8 mouse cellular contexts compared by ENCODE assay signal in genomic region chr6:140622391-140623225, GRCm38 (mm10). TPM values are rescaled to one million over a fixed set of nuclear protein-coding genes. Genes with fewer than 3 reads are reported as not detected.
DNase-seq lines count a peak whose midpoint lies in the region; ATAC-seq and TF ChIP-seq lines count a peak whose summit lies in the region.

TSS of gene Aebp2 (plus strand) at chr6:140622663.

- peak; percentile 26 to 28 for DNase-seq in spleen, postnatal 10 days (ENCODE audit: low spot score in 2 of 2)
- DNase-seq in spleen, adult 12 weeks (ENCODE audit: low spot score) = no peak
- DNase-seq in brain, embryonic 14.5 days (ENCODE audit: low read depth) = no peak
- DNase-seq in gastrocnemius, adult 18-20 months (ENCODE audit: low spot score) = no peak
- DNase-seq in left cerebral cortex, postnatal 4 days = peak; percentile 17
- DNase-seq in embryo, embryonic 10.5 days (ENCODE audit: low spot score) = no peak

- H3K27ac ChIP-seq in hindbrain, embryonic 12.5 days = peak within 1 kb of the TSS; percentile 97
- H3K27ac ChIP-seq in midbrain, embryonic 16.5 days (ENCODE audit: low read length) = peak within 1 kb of the TSS; percentile 98

- ATAC-seq in hindbrain, embryonic 12.5 days (ENCODE audit: low FRiP score) = peak; percentile 6; the same call in 1 of the 2 replicates
- ATAC-seq in midbrain, embryonic 16.5 days = peak; percentile 9

- peak within 1 kb of the TSS; percentile 86 for H3K4me2 ChIP-seq in hindbrain, embryonic 12.5 days (replicated peaks)
- peak within 1 kb of the TSS; percentile 75 for H3K4me2 ChIP-seq in midbrain, embryonic 16.5 days (ENCODE audit: low read length)

- intact Hi-C loops in left cerebral cortex, postnatal 4 days (cut with DNase I) = no loop called here

- H3K4me1 ChIP-seq in hindbrain, embryonic 12.5 days = peaks cover 26% of the 10 kb centered on the region
- H3K4me1 ChIP-seq in midbrain, embryonic 16.5 days (ENCODE audit: control insufficient read depth, insufficient read depth, low read length) = peaks cover 26% of the 10 kb centered on the region

- TF ChIP-seq POLR2A in brain, embryonic 14.5 days (IDR thresholded peaks at IDR 0.05; ENCODE audit: borderline replicate concordance, extremely low read depth, insufficient read depth, insufficient read length, poor library complexity, severe bottlenecking) = no peak

- no peak for TF ChIP-seq CTCF in brain, embryonic 14.5 days (IDR thresholded peaks at IDR 0.05; ENCODE audit: borderline replicate concordance, extremely low read depth, insufficient read depth, insufficient read length)

- H3K4me3 ChIP-seq in hindbrain, embryonic 12.5 days = peak within 1 kb of the TSS; percentile 97
- H3K4me3 ChIP-seq in midbrain, embryonic 16.5 days (ENCODE audit: low read depth, low read length) = peak within 1 kb of the TSS; percentile 98

- H3K9ac ChIP-seq in hindbrain, embryonic 12.5 days = peak within 1 kb of the TSS; percentile 97
- peak within 1 kb of the TSS; percentile 99 for H3K9ac ChIP-seq in midbrain, embryonic 16.5 days (ENCODE audit: low read depth, low read length)

- 51% methylated on average over 30 of the region's 30 CpGs for WGBS in hindbrain, embryonic 12.5 days
- 48% methylated on average over 30 of the region's 30 CpGs for WGBS in midbrain, embryonic 16.5 days

- H3K9me3 ChIP-seq in hindbrain, embryonic 12.5 days (replicated peaks) = no peaks in the 10 kb centered on the region
- H3K9me3 ChIP-seq in midbrain, embryonic 16.5 days (replicated peaks; ENCODE audit: control insufficient read depth, low read length, poor library complexity, severe bottlenecking) = no peaks in the 10 kb centered on the region

- H3K27me3 ChIP-seq in hindbrain, embryonic 12.5 days = 0 out of 2 replicates have a peak, but pooled peaks cover 4% of the 10 kb centered on the region
- no peaks in the 10 kb centered on the region for H3K27me3 ChIP-seq in midbrain, embryonic 16.5 days (ENCODE audit: control insufficient read depth, insufficient read depth, low read depth, low read length)

- H3K36me3 ChIP-seq in hindbrain, embryonic 12.5 days = no peaks in the 10 kb centered on the region
- H3K36me3 ChIP-seq in midbrain, embryonic 16.5 days (ENCODE audit: control insufficient read depth, insufficient read depth, low read length) = no peaks in the 10 kb centered on the region

RNA-seq across cellular contexts. Expression of gene Aebp2, which starts in this region (rescaled TPM):
- 30.0 and 36.8 TPM in 2 replicates for polyA plus RNA-seq in brain, embryonic 14.5 days (2012; rRNA removed)
- total RNA-seq in gastrocnemius, adult 18-20 months (2021) = 10 to 100 TPM; 31.8 to 36.4 TPM
- polyA plus RNA-seq in hindbrain, embryonic 12.5 days (2016; fragmentation: Nextera tagmentation; extraction: Ambion mirVana) = 13.3 and 14.4 TPM in 2 replicates
- total RNA-seq in left cerebral cortex, postnatal 4 days (2021) = 10 to 100 TPM; 42.3 to 42.8 TPM
- 7.5 and 7.6 TPM in 2 replicates for polyA plus RNA-seq in midbrain, embryonic 16.5 days (2015; fragmentation: Nextera tagmentation; extraction: Ambion mirVana)

Comparison
In these comparisons a context has a peak if more than half of its experiments do, and no peak if none do; other contexts are left out.
1. DNase-seq: peak in spleen, postnatal 10 days (2 of 2) and left cerebral cortex, postnatal 4 days (single experiment); none in spleen, adult 12 weeks (single experiment), brain, embryonic 14.5 days (single experiment), gastrocnemius, adult 18-20 months (single experiment) and embryo, embryonic 10.5 days (single experiment).